Comparison of ENCODE assay signal across 10 mouse cellular contexts in genomic region chr1:138209751-138210150, GRCm38 (mm10).
"Had no signal": no experiment of that assay in that cellular context is flagged by ENCODE, and none has a peak within 500 bp of the region (broad histone marks: within the 10 kb centered on the region; RNA-seq: fewer than 3 reads in every experiment).

No protein-coding gene starts in this region.

- H3K36me3 ChIP-seq: limb, embryonic 15.5 days; liver, embryonic 15.5 days; lung, embryonic 15.5 days; midbrain, embryonic 13.5 days; stomach, embryonic 15.5 days had no signal

- DNase-seq: right cerebral cortex, postnatal 14 days; thymus, adult 2 months; thymus, postnatal 25 days had no signal

- H3K4me1 ChIP-seq: limb, embryonic 15.5 days; liver, embryonic 15.5 days; lung, embryonic 15.5 days; stomach, embryonic 15.5 days had no signal

- H3K9ac ChIP-seq: limb, embryonic 15.5 days; liver, embryonic 15.5 days; lung, embryonic 15.5 days; midbrain, embryonic 13.5 days; stomach, embryonic 15.5 days had no signal

- H3K27ac ChIP-seq: limb, embryonic 15.5 days; liver, embryonic 15.5 days; lung, embryonic 15.5 days; midbrain, embryonic 13.5 days; stomach, embryonic 15.5 days had no signal

- ATAC-seq: hindbrain, embryonic 16.5 days; inflammation-experienced regulatory T-cells, adult 6 months; midbrain, embryonic 13.5 days had no signal

- H3K27me3 ChIP-seq: limb, embryonic 15.5 days; liver, embryonic 15.5 days; lung, embryonic 15.5 days; midbrain, embryonic 13.5 days; stomach, embryonic 15.5 days had no signal

- H3K4me3 ChIP-seq: limb, embryonic 15.5 days; liver, embryonic 15.5 days; lung, embryonic 15.5 days; midbrain, embryonic 13.5 days; stomach, embryonic 15.5 days had no signal

- H3K4me2 ChIP-seq: limb, embryonic 15.5 days; liver, embryonic 15.5 days; lung, embryonic 15.5 days; midbrain, embryonic 13.5 days; stomach, embryonic 15.5 days had no signal

- H3K9me3 ChIP-seq: limb, embryonic 15.5 days; liver, embryonic 15.5 days; lung, embryonic 15.5 days; midbrain, embryonic 13.5 days; stomach, embryonic 15.5 days had no signal
